Mouse (Mus musculus) myocyte (in vitro differentiated cells): ENCODE data around the gene Vps50.

Experiments used
- CEBPB ChIP-seq: IDR thresholded peaks from 2 replicates; pipeline ENCODE4 v1.6.1; 2011; ENCODE audit warnings: mild to moderate bottlenecking, moderate library complexity; ENCODE audit not compliant: poor library complexity, insufficient read depth, severe bottlenecking
- MYOD1 ChIP-seq, 3 experiments: IDR thresholded peaks; one replicate each; pipeline ENCODE4 v1.6.1; 2011; ENCODE audit warnings: control low read depth in 2 of 3, low read depth in 2 of 3, mild to moderate bottlenecking in 2 of 3, moderate library complexity in 1 of 3; ENCODE audit not compliant: insufficient read length in 2 of 3, control insufficient read depth in 1 of 3
- POLR2A ChIP-seq: IDR thresholded peaks from one replicate; pipeline ENCODE4 v1.6.1; 2011; ENCODE audit warnings: low read depth, mild to moderate bottlenecking, control low read depth, moderate library complexity; ENCODE audit not compliant: insufficient read length
- POLR2AphosphoS2 ChIP-seq: IDR thresholded peaks from one replicate; pipeline ENCODE4 v1.6.1; 2011; ENCODE audit warnings: low read depth, control low read depth; ENCODE audit not compliant: insufficient read length
- TCF12 ChIP-seq: IDR thresholded peaks from one replicate; pipeline ENCODE4 v1.6.1; 2011; ENCODE audit warnings: mild to moderate bottlenecking, control low read depth; ENCODE audit not compliant: poor library complexity, insufficient read depth, severe bottlenecking
- TCF3 ChIP-seq: IDR thresholded peaks from one replicate; pipeline ENCODE4 v1.6.1; 2011; ENCODE audit warnings: low read depth, control low read depth; ENCODE audit not compliant: insufficient read length

DNA sequence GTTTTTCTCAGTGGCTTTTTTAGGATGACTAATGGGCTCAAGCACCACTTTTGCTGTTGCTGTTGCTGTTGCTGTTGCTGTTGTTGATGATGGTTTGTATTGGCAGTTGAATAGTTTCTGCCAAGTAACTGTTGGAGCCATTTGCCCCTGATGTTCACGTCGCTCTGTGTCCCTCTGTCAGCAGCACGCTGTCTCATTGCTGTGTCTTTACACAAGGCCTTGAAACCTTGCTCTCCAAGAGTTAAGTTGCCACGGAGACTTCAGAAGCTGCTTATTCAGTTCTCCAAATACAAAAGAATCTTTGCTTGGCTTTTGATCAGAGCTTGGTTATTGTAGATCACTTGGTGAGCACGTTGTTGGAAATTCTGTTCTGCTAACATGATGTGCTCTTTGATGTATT is 33.3 kb downstream of the Vps50 start:
- TF ChIP-seq CEBPB (no peak), POLR2AphosphoS2 (no peak), MYOD1 (IDR thresholded peaks at IDR 0.05; ENCODE audit: control insufficient read depth in 1 of 3, insufficient read length in 2 of 3, low read depth in 2 of 3) (no peak), POLR2A (no peak), TCF3 (no peak), TCF12 (no peak)
